Mouse (Mus musculus) lung, postnatal 0 days (tissue): ENCODE measurements around the gene Mepe. TPM values are rescaled to one million over a fixed set of nuclear protein-coding genes. Genes with fewer than 3 reads are reported as not detected.

Experiments used
- ATAC-seq: fragments of 200-750 bp; cut with Nextera tagmentation; 2 replicates; pipeline ENCODE4 v1.8.0; 2017; ENCODE audit warnings: moderate library complexity
- DNase-seq: peaks from one replicate; pipeline ENCODE4 v3.0.0-alpha.2; 2016; ENCODE audit warnings: low spot score
- H3K27ac ChIP-seq: fragments of 300-500 bp; sonication (generic); 2 replicates; pipeline ENCODE4 v1.5.1; 2014; ENCODE audit warnings: antibody characterized with exemption, mild to moderate bottlenecking, low read length, mixed read lengths
- H3K27me3 ChIP-seq: fragments of 300-500 bp; sonication (generic); replicated peaks from 2 replicates; pipeline ENCODE4 v1.6.1; 2014; ENCODE audit warnings: low read length, mixed read lengths; ENCODE audit not compliant: insufficient read depth
- H3K36me3 ChIP-seq: fragments of 300-500 bp; sonication (generic); 2 replicates; pipeline ENCODE4 v1.6.1; 2014; ENCODE audit warnings: low read length, mixed read lengths; ENCODE audit not compliant: insufficient read depth
- H3K4me1 ChIP-seq: fragments of 300-500 bp; sonication (generic); 2 replicates; pipeline ENCODE4 v1.6.1; 2014; ENCODE audit warnings: antibody characterized with exemption, low read depth, low read length, mixed read lengths; ENCODE audit not compliant: insufficient read depth
- H3K4me2 ChIP-seq: fragments of 300-500 bp; sonication (generic); replicated peaks from 2 replicates; pipeline ENCODE4 v1.6.1; 2014; ENCODE audit warnings: low read depth, mild to moderate bottlenecking, low read length, moderate library complexity, mixed read lengths
- H3K4me3 ChIP-seq: fragments of 300-500 bp; sonication (generic); 2 replicates; pipeline ENCODE4 v1.5.1; 2014; ENCODE audit warnings: low read depth, low read length
- H3K9ac ChIP-seq: fragments of 300-500 bp; sonication (generic); replicated peaks from 2 replicates; pipeline ENCODE4 v1.6.1; 2014; ENCODE audit warnings: low read depth, mild to moderate bottlenecking
- H3K9me3 ChIP-seq: fragments of 300-500 bp; sonication (generic); 2 replicates; pipeline ENCODE4 v1.6.1; 2016; ENCODE audit warnings: low read length, mixed read lengths
- CTCF ChIP-seq: IDR thresholded peaks from 2 replicates; pipeline ENCODE4 v1.5.1; 2016; ENCODE audit warnings: antibody characterized with exemption, mild to moderate bottlenecking
- EP300 ChIP-seq: IDR thresholded peaks from 2 replicates; pipeline ENCODE4 v1.6.1; 2016; ENCODE audit warnings: antibody characterized with exemption, mild to moderate bottlenecking, control low read depth
- WGBS: fragments of 180-500 bp; shearing (Covaris S2); extraction: QIAGEN DNeasy Blood & Tissue Kit; methylation state at CpG from one replicate; pipeline ENCODE4 v1.1.7; 2014; 5-methylcytosine and 5-hydroxymethylcytosine counted together
- polyA plus RNA-seq: library from polyadenylated mRNA; unstranded; fragments of >200 nt; fragmentation: Nextera tagmentation; extraction: Ambion mirVana; gene quantifications from 2 replicates; pipeline ENCODE4 v1.2.1, GENCODE M21; 2015

Gene Mepe
- polyA plus RNA-seq, 1 experiment from 2014 or later, result not detected

GRCm38 (mm10) chr5:104370580-104370979 lies 45.5 kb downstream of the Mepe start:
- Histone ChIP-seq H3K4me2 (no peak overlapping the region), H3K36me3 (no peaks in the 10 kb centered on the region), H3K27me3 (no peaks in the 10 kb centered on the region), H3K4me3 (no peak overlapping the region), H3K9me3 (no peaks in the 10 kb centered on the region), H3K4me1 (no peaks in the 10 kb centered on the region), H3K9ac (no peak overlapping the region), H3K27ac (no peak overlapping the region)
- ATAC-seq, result no peak
- no peak for DNase-seq
- TF ChIP-seq EP300, result no peak
- no peak for TF ChIP-seq CTCF
- 82% methylated on average over 5 of the region's 5 CpGs for WGBS

GRCm38 (mm10) chr5:104371284-104371683 lies 46.2 kb downstream of the Mepe start:
- Histone ChIP-seq H3K9ac (no peak overlapping the region), H3K4me3 (no peak overlapping the region), H3K9me3 (no peaks in the 10 kb centered on the region), H3K4me2 (no peak overlapping the region), H3K27ac (no peak overlapping the region), H3K4me1 (no peaks in the 10 kb centered on the region), H3K36me3 (no peaks in the 10 kb centered on the region), H3K27me3 (no peaks in the 10 kb centered on the region)
- ATAC-seq (no peak), DNase-seq (no peak)
- 88% methylated on average over 4 of the region's 4 CpGs for WGBS
- TF ChIP-seq CTCF (no peak), EP300 (no peak)

DNA sequence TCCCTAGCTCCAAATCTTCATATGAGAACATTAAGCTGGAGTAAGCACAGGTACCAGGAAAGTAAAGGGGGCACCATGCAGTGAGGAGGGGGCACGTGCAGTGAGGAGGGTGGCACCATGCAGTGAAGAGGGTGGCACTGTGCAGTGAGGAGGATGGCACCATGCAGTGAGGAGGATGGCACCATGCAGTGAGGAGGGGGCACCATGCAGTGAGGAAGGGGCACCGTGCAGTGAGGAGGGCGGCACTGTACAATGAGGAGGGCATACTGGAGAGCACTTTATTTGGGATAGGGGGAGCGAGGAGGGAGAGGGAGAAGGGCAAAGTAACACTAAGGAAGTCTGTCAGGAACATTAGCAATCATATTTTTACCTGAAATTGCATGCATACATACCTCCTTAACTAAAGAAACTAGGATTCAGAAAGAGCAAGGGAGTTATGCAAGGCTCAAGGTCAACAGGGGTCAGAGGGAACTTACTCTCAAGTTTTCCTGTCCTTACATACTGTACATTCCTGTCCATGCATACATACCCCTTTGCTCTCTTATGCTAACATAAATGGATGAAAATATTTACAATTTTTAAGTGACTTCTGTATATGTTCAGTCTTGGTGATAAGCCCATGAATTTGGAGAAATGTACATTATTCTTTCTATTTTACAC lies 48.6 kb downstream of the Mepe start:
- Histone ChIP-seq H3K9me3 (no peaks in the 10 kb centered on the region), H3K9ac (no peak overlapping the region), H3K36me3 (no peaks in the 10 kb centered on the region), H3K4me3 (no peak overlapping the region), H3K27me3 (no peaks in the 10 kb centered on the region), H3K4me1 (no peaks in the 10 kb centered on the region), H3K4me2 (no peak overlapping the region), H3K27ac (0 out of 2 replicates have a peak overlapping the region, but pooled peaks have one; percentile 32)
- DNase-seq, result peak; percentile 16
- peak; percentile 19; the same call in 1 of the 2 replicates for ATAC-seq
- TF ChIP-seq CTCF, result no peak
- no peak for TF ChIP-seq EP300
- 75% methylated on average over 4 of the region's 4 CpGs for WGBS

- Histone ChIP-seq H3K36me3 (no peaks in the 10 kb centered on the region), H3K9ac (no peak overlapping the region), H3K4me3 (no peak overlapping the region), H3K4me2 (no peak overlapping the region), H3K9me3 (no peaks in the 10 kb centered on the region), H3K4me1 (no peaks in the 10 kb centered on the region), H3K27me3 (no peaks in the 10 kb centered on the region), H3K27ac (no peak overlapping the region)
- WGBS, result 20% methylated on average over 6 of the region's 6 CpGs
- peak; percentile 75 for DNase-seq
- TF ChIP-seq CTCF (no peak), EP300 (no peak)
- peak; percentile 91 for ATAC-seq
Observed at GRCm38 (mm10) chr5:104374308-104374660, 49.2 kb downstream of the Mepe start.

- peak; percentile 25; the same call in 1 of the 2 replicates for ATAC-seq
- no peak for TF ChIP-seq EP300
- TF ChIP-seq CTCF, result no peak
Observed at GRCm38 (mm10) chr5:104375132-104375531, 50.0 kb downstream of the Mepe start.

GRCm38 (mm10) chr5:104376890-104377289 lies 51.8 kb downstream of the Mepe start:
- Histone ChIP-seq H3K9me3 (no peaks in the 10 kb centered on the region), H3K9ac (no peak overlapping the region), H3K27ac (no peak overlapping the region), H3K4me2 (no peak overlapping the region), H3K4me3 (no peak overlapping the region), H3K4me1 (no peaks in the 10 kb centered on the region), H3K27me3 (no peaks in the 10 kb centered on the region), H3K36me3 (no peaks in the 10 kb centered on the region)
- no peak for TF ChIP-seq CTCF
- TF ChIP-seq EP300, result no peak
- no peak for ATAC-seq
- WGBS, result 86% methylated on average over 1 of the region's 1 CpGs
- no peak for DNase-seq

More at GRCm38 (mm10) chr5:104375132-104375531, 50.0 kb downstream of the Mepe start:
- H3K27ac ChIP-seq, result no peak overlapping the region
- H3K4me3 ChIP-seq, result no peak overlapping the region
- H3K9me3 ChIP-seq, result no peaks in the 10 kb centered on the region
- H3K4me2 ChIP-seq, result no peak overlapping the region
- H3K36me3 ChIP-seq, result no peaks in the 10 kb centered on the region
- WGBS, result 74% methylated on average over 2 of the region's 2 CpGs
- no peak for DNase-seq
- no peaks in the 10 kb centered on the region for H3K4me1 ChIP-seq
- no peaks in the 10 kb centered on the region for H3K27me3 ChIP-seq
- no peak overlapping the region for H3K9ac ChIP-seq
